Mouse (Mus musculus) lung, embryonic 14.5 days (tissue): ENCODE measurements around the gene Sptb. TPM values are rescaled to one million over a fixed set of nuclear protein-coding genes. Genes with fewer than 3 reads are reported as not detected.

Experiments
- ATAC-seq: fragments of 200-750 bp; cut with Nextera tagmentation; 2 replicates; pipeline ENCODE4 v1.8.0; 2017; ENCODE audit warnings: mild to moderate bottlenecking, moderate TSS enrichment, moderate library complexity; ENCODE audit not compliant: insufficient read depth
- DNase-seq: peaks from one replicate; pipeline ENCODE4 v3.0.0-alpha.2; 2015
- H3K27ac ChIP-seq: fragments of 300-500 bp; sonication (generic); 2 replicates; pipeline ENCODE4 v1.5.1; 2014; ENCODE audit warnings: low read depth, mild to moderate bottlenecking, moderate library complexity
- H3K27me3 ChIP-seq: fragments of 300-500 bp; sonication (generic); 2 replicates; pipeline ENCODE4 v1.6.1; 2014; ENCODE audit warnings: low read length, control low read depth; ENCODE audit not compliant: insufficient read depth
- H3K36me3 ChIP-seq: fragments of 300-500 bp; sonication (generic); 2 replicates; pipeline ENCODE4 v1.6.1; 2014; ENCODE audit warnings: control low read depth; ENCODE audit not compliant: insufficient read depth
- H3K4me1 ChIP-seq: fragments of 300-500 bp; sonication (generic); 2 replicates; pipeline ENCODE4 v1.6.1; 2014; ENCODE audit warnings: antibody characterized with exemption, control low read depth; ENCODE audit not compliant: insufficient read depth
- H3K4me2 ChIP-seq: fragments of 300-500 bp; sonication (generic); 2 replicates; pipeline ENCODE4 v1.6.1; 2014; ENCODE audit warnings: mild to moderate bottlenecking
- H3K4me3 ChIP-seq: fragments of 300-500 bp; sonication (generic); 2 replicates; pipeline ENCODE4 v1.5.1; 2014; ENCODE audit warnings: low read depth, low read length
- H3K9ac ChIP-seq: fragments of 300-500 bp; sonication (generic); 2 replicates; pipeline ENCODE4 v1.6.1; 2014
- H3K9me3 ChIP-seq: fragments of 300-500 bp; sonication (generic); 2 replicates; pipeline ENCODE4 v1.6.1; 2016; ENCODE audit warnings: low read depth, low read length, control low read depth
- CTCF ChIP-seq: IDR thresholded peaks from 2 replicates; pipeline ENCODE4 v1.5.1; 2016; ENCODE audit warnings: antibody characterized with exemption, low read depth
- WGBS: fragments of 180-500 bp; shearing (Covaris S2); extraction: QIAGEN DNeasy Blood & Tissue Kit; methylation state at CpG from one replicate; pipeline ENCODE4 v1.1.7; 2014; 5-methylcytosine and 5-hydroxymethylcytosine counted together
- polyA plus RNA-seq: library from polyadenylated mRNA; unstranded; fragments of >200 nt; fragmentation: Nextera tagmentation; extraction: Ambion mirVana; gene quantifications from 2 replicates; pipeline ENCODE4 v1.2.1, GENCODE M21; 2014

The Sptb gene
- polyA plus RNA-seq, 1 experiment from 2014 or later = 1.2 TPM

- peaks cover 14% of the 10 kb centered on the region for H3K4me1 ChIP-seq
- TF ChIP-seq CTCF = no peak
- no peak for ATAC-seq
- 65% methylated on average over 11 of the region's 11 CpGs for WGBS
- H3K27ac ChIP-seq = no peak overlapping the region
- no peak overlapping the region for H3K4me3 ChIP-seq
- no peaks in the 10 kb centered on the region for H3K36me3 ChIP-seq
- no peak overlapping the region for H3K9ac ChIP-seq
- no peaks in the 10 kb centered on the region for H3K9me3 ChIP-seq
- H3K4me2 ChIP-seq = no peak overlapping the region
- no peaks in the 10 kb centered on the region for H3K27me3 ChIP-seq
- DNase-seq = no peak
Measured at GRCm38 (mm10) chr12:76587357-76587756, 123.0 kb downstream of the Sptb start.

- H3K9ac ChIP-seq = no peak overlapping the region
- no peaks in the 10 kb centered on the region for H3K9me3 ChIP-seq
- DNase-seq (no peak), ATAC-seq (no peak)
- peaks cover 17% of the 10 kb centered on the region for H3K4me1 ChIP-seq
- TF ChIP-seq CTCF = peak; percentile 21
- H3K27ac ChIP-seq = no peak overlapping the region
- no peaks in the 10 kb centered on the region for H3K27me3 ChIP-seq
- no peak overlapping the region for H3K4me2 ChIP-seq
- H3K36me3 ChIP-seq = no peaks in the 10 kb centered on the region; the same call in 1 of the 2 replicates
- H3K4me3 ChIP-seq = no peak overlapping the region
Measured at GRCm38 (mm10) chr12:76585028-76585427, 125.3 kb downstream of the Sptb start.

GRCm38 (mm10) chr12:76583454-76583853 lies 126.9 kb downstream of the Sptb start:
- H3K27ac ChIP-seq = no peak overlapping the region
- no peaks in the 10 kb centered on the region for H3K9me3 ChIP-seq
- DNase-seq = no peak
- H3K27me3 ChIP-seq = no peaks in the 10 kb centered on the region
- 88% methylated on average over 7 of the region's 7 CpGs for WGBS
- no peak for TF ChIP-seq CTCF
- H3K4me3 ChIP-seq = no peak overlapping the region
- H3K4me1 ChIP-seq = peaks cover 12% of the 10 kb centered on the region
- ATAC-seq = no peak
- H3K36me3 ChIP-seq = peaks cover 12% of the 10 kb centered on the region; the same call in 1 of the 2 replicates
- no peak overlapping the region for H3K9ac ChIP-seq
- no peak overlapping the region for H3K4me2 ChIP-seq

DNA sequence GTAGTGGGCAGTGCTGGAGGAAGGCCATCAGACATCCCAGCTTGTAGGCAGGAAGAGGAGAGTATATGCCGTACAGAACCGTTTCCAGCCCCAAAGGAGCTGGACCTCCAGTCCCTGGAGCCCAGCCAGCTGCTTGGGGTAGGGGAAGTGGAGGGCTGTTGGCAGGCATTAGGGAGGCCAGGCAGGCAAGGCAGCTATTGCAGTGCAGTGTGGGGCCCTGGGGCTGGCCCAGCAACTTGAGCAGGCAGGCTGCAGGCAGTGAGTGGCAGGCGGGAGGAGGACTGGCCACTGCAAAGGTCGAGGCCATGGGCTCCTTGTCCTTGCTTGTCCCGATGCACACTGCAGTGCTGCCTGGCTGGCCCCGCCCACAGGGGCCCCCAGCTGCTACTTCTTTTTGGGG lies 127.5 kb downstream of the Sptb start:
- Histone ChIP-seq H3K9ac (no peak overlapping the region), H3K4me2 (no peak overlapping the region), H3K9me3 (no peaks in the 10 kb centered on the region), H3K27ac (peak overlapping the region; percentile 1; the same call in 1 of the 2 replicates), H3K27me3 (no peaks in the 10 kb centered on the region), H3K4me3 (no peak overlapping the region), H3K4me1 (peaks cover 12% of the 10 kb centered on the region), H3K36me3 (peaks cover 18% of the 10 kb centered on the region)
- TF ChIP-seq CTCF = no peak
- ATAC-seq (peak; percentile 90), DNase-seq (peak; percentile 83)
- 12% methylated on average over 6 of the region's 6 CpGs for WGBS

GRCm38 (mm10) chr12:76582139-76582538 lies 128.2 kb downstream of the Sptb start:
- DNase-seq = no peak
- Histone ChIP-seq H3K27ac (no peak overlapping the region; the same call in 1 of the 2 replicates), H3K9me3 (no peaks in the 10 kb centered on the region), H3K4me1 (peaks cover 12% of the 10 kb centered on the region), H3K4me3 (no peak overlapping the region), H3K9ac (no peak overlapping the region), H3K36me3 (peaks cover 25% of the 10 kb centered on the region), H3K27me3 (no peaks in the 10 kb centered on the region), H3K4me2 (no peak overlapping the region)
- 88% methylated on average over 3 of the region's 3 CpGs for WGBS
- no peak for ATAC-seq
- TF ChIP-seq CTCF = no peak

- Histone ChIP-seq H3K27me3 (no peaks in the 10 kb centered on the region), H3K36me3 (peaks cover 43% of the 10 kb centered on the region), H3K4me2 (no peak overlapping the region), H3K4me1 (peaks cover 12% of the 10 kb centered on the region), H3K9me3 (no peaks in the 10 kb centered on the region), H3K27ac (no peak overlapping the region), H3K9ac (no peak overlapping the region), H3K4me3 (no peak overlapping the region)
- ATAC-seq (no peak), DNase-seq (no peak)
- TF ChIP-seq CTCF = no peak
- 84% methylated on average over 1 of the region's 1 CpGs for WGBS
Measured at GRCm38 (mm10) chr12:76579806-76580205, 130.5 kb downstream of the Sptb start.

DNA sequence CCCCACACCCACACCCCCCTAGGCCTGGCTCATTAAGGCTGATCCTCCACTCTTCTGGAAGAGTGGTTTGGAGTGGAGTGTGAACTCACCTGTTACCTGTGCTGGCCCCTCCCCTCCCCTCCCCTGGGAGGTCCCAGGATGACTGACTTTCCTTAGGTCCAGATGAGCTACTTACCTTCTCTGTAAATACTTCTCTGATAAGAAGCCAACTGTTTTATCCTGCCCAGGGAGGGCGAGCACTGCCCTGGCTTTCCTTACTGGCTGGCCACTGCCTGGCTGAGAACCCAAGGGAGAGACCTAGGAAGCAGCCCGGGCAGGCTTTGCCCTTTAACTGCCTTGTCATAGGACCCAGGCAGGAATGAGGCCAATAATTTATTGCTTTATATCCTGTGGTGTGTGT lies 131.9 kb downstream of the Sptb start:
- TF ChIP-seq CTCF = no peak
- WGBS = 68% methylated on average over 2 of the region's 2 CpGs
- Histone ChIP-seq H3K4me1 (peaks cover 12% of the 10 kb centered on the region), H3K4me2 (no peak overlapping the region), H3K27me3 (no peaks in the 10 kb centered on the region), H3K27ac (no peak overlapping the region), H3K9ac (no peak overlapping the region), H3K4me3 (no peak overlapping the region), H3K36me3 (peaks cover 48% of the 10 kb centered on the region), H3K9me3 (no peaks in the 10 kb centered on the region)
- DNase-seq (no peak), ATAC-seq (no peak)

DNA sequence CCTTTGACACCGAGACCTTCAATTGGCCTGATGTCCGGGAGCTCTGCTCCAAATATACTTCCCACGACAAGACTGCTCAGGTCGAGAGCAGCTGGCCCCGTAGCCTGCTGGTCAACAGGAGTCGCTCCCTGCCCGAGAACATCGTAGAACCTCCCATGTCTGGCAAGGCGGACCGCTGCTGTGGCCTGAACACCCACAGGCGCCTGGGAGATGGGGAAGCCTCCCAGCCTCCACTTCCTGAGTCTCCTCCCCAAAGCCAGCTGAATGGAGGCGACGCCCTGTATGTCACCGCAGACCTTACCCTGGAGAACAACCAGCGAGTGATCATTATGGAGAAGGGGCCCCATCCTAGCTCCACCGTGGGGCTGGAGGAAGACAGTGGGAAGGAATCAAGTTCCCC lies 132.5 kb downstream of the Sptb start:
- no peaks in the 10 kb centered on the region for H3K27me3 ChIP-seq
- H3K9ac ChIP-seq = no peak overlapping the region
- 84% methylated on average over 16 of the region's 16 CpGs for WGBS
- peaks cover 55% of the 10 kb centered on the region for H3K36me3 ChIP-seq
- no peaks in the 10 kb centered on the region for H3K9me3 ChIP-seq
- H3K4me1 ChIP-seq = peaks cover 8% of the 10 kb centered on the region
- DNase-seq (no peak), ATAC-seq (no peak)
- H3K27ac ChIP-seq = no peak overlapping the region
- TF ChIP-seq CTCF = no peak
- no peak overlapping the region for H3K4me2 ChIP-seq
- H3K4me3 ChIP-seq = no peak overlapping the region
